Mouse (Mus musculus): Measurements from ENCODE around the gene Slco1a5.
"Not testable (repeated sequence)": the region's sequence is repeated elsewhere in the genome, so short reads cannot be mapped to it uniquely, and the experiment has no call there.

Gene Slco1a5

DNA sequence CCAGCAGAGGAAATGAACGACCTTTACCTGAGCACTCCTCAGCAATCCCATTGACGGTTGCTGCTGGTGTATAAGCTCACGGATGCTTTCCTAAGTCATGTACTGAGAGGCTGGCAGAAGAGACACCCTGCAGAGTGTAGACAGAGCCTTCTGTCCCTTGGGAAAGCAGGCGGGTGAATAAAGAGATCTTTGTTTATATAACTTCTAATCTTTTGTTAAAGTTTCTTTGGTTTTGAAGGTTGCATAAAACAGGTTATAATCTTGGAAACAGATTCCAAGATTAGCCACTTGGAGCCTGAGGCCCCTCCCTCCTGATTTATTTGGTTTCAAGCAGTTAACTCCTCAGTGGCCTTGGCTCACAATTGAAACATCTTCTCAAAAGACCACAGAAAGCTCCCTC, at the start of gene Slco1a5:
Gene Slco1a5, minus strand, starts transcription at position 101 of the 400 bp plus-strand sequence.
- no peak for DNase-seq

DNA sequence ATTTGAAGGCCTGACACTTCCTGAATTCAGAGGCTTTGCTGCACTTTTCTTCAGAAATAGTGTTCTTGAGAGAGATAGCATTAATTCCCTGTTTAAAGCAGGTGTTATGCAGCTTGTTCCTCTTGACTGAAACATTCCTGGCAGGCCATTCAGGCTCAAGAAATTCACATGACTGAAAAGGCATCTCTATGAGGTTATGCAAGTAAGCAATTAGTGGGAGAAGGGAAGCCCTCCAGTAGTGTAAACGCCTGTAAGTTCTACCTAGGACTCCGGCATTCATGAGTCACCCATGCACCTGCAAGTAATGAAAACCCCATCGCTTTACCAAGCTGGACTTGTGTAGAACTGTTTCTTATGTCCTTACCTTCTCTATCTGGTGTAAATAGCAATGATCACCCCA, 46.8 kb upstream of the Slco1a5 start:
- peak; percentile 12 for DNase-seq

DNA sequence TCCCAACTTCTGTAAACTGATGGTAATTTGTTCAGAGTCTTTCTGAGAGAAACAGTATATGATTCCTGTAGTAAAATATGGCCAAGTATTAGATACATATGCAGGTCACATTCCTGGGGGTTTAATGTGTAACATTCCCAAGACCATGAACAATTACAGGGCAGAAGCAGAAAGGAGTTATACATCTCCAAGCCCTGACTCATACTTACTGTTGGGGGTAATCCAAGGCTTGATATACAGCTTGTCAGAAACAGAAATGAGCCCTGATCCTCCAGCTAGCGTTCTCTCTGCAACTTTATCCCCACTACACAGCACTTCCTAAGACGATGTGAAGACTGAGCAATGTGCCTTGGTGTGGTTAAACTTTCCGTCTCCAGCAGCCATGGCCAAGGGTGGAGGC, 44.8 kb upstream of the Slco1a5 start:
- DNase-seq: no peak

DNA sequence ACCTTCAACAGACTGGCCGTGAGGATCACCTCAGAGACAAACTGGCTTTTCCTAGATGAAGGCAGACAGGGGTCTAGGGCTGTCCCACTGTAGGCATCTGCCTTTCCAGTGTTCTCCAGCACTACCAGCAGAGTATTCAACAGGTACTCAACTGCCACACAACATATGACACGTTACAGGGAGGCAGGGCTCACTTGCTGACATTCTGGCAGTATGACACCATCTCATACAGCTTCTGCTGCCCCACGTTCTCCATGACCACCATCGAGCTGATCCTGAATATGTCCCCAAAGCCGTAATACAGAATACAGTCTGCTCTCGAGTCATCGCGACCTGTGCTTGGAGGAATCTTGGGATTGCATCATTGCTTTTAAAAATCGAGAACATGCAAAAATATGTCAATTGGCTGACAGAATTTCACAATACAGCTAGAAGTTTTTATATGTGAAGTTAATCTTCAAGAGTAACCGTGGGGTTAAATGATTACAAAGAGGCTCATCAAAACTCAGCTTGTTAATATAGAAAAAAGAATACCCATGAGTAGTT, 43.8 kb upstream of the Slco1a5 start:
- no peak for DNase-seq

DNA sequence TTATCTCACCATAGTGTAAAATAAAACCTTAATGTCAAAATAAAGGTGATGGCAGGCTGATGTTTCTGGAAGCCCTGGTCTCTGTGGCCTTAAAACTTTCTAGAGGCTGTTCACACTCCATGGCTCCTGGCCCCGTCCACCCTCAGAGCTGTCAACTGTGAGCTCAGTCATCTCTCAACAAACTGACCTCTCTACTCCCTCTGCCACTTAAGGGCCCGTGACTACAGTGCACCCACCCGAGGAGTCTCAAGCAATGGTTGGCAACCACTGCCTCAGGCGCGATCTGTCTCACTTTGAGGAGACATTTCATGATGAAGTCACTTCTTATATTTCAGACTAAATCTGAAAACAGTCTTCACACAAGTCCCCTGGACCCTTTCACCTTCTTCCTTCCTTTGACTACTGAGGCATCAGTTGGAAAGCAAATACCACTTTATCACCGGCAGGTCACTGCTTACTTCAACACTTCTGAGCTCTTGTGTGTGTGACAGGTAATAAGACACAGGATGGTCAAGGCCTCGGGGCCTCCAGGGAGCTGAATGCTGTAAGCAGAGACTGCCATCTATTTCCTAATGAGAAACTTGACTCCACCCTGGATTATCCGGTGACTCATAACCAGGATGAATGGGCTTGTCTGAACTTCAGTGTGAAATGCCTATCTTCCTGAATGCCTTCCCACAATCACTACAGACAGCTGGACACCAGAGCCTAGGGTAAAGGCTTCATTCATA, 43.1 kb upstream of the Slco1a5 start:
- DNase-seq: no peak

DNA sequence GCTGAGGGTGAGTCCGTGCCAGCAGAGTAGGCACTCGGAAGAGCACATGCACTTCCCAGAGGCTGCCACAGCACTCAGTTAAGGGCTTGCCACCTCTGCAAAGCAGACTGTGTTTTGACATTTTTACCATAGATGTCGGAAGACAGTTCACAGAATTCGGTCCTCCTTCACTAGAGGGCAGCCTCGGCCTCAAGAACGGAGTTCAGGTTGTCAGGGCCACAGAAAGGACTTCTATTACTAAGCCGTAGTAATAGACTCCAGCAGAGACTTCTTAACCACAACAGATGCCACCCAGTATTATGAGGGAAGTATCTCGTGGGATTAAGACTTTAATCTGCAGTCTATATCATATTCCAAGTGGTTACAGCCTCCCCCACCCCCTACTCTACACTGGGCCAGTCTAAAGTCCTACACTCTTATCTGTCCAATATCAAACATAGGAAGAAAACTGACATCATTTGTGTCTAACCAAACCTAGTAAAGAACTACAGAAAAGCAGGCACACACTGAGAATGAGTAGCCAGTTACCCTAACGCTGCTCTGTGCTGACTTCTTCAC, 40.3 kb upstream of the Slco1a5 start:
- peak; percentile 17 for DNase-seq

DNA sequence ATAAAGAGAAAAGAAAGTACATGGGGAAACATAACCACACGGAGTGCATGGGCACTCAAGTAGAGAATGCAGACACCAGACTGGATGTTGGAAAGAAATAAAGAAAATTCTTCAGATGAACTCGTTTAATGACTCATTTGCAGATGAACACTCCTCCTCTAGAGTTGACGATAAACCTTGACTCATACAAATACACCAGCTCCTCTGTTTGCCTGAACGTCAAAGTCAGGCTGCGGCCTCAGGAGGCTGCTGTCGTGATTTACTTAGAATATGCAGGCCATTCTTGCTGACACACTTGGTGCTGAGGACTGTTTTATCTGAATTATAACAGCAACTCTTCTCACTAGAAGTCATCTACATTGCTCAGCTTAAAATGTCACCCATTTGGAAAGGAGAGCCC, 39.3 kb upstream of the Slco1a5 start:
- no peak for DNase-seq

DNA sequence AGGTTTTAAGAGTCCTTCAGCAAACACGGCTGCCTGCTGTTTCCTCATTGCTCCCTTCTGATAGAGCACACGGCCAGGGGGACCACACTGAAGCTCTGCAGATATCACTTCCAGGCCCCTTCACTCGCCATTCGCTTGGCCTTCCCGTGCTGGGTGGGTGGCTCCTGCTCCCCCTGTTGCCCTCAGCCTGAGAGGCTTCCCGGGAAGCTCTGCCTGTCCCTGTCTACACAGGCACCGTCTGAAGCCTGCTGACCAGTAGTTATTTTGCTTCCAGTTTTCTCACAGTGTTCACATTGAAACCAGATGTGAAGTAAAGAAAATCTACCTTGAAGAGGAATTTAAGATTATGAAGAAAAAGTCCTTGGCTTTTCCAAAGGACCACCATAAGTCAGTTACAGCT, 34.3 kb upstream of the Slco1a5 start:
- DNase-seq: no peak

DNA sequence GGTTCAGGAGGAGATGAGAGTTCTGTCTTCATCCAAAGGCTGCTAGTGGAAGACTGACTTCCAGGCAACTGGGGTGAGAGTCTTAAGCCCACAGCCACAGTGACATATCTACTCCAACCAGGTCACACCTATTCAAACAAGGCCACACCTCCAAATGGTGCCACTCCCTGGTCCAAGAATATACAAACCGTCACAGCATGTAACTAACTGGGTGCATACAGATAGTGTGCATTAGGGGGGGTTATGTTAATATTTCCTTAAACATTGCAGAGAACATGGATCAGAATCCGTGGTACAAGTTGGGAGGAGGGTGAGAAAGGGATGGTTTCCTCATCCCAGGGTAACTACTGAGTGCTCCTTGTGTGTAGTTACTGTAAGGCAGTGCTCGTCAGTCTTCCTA, 29.3 kb upstream of the Slco1a5 start:
- not testable (repeated sequence) for DNase-seq

DNA sequence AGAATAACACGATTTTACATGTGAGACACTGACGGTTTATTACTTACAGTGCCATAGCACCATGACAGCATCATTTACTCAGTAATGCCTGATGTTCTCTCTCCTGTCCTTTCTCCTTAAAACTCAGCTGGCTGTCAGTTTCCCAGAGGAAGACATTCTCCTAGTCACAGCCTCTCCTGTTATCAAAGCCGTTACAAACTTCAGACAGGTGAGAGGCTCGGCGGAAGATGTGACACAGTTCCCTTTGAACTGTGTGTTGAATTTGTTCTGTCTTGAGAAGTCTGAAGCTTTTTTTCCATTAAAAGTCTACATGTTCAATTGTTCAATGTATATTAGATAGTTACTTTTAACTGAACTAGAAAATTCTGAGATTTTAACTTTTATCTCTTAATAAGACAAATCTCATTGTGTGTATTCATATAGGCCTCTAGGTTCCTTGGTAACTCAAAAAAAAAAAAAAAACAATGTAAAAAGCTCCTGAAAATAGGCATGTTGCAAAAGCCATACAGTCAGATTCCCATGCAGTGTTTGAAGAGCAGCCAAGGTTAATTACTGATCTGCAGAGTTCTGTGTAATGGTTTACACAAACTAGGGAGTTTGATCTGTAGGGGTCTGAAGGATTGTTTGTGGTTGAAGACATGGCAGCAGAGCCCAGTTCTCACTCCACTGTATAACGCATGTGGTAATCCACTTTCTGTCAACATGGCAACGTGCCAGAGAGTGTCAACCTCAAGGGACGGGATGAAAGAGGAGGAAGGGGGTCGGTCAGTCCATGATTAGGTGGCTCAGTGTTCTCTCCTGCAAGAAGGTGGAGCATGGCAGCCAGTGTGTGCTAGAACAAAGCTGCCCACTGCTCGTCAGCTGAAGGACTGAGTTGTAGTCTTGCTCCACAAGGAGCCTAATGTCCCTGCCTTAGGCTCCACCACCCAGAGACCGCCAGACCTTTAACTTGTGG, 24.9 kb upstream of the Slco1a5 start:
- DNase-seq: no peak

DNA sequence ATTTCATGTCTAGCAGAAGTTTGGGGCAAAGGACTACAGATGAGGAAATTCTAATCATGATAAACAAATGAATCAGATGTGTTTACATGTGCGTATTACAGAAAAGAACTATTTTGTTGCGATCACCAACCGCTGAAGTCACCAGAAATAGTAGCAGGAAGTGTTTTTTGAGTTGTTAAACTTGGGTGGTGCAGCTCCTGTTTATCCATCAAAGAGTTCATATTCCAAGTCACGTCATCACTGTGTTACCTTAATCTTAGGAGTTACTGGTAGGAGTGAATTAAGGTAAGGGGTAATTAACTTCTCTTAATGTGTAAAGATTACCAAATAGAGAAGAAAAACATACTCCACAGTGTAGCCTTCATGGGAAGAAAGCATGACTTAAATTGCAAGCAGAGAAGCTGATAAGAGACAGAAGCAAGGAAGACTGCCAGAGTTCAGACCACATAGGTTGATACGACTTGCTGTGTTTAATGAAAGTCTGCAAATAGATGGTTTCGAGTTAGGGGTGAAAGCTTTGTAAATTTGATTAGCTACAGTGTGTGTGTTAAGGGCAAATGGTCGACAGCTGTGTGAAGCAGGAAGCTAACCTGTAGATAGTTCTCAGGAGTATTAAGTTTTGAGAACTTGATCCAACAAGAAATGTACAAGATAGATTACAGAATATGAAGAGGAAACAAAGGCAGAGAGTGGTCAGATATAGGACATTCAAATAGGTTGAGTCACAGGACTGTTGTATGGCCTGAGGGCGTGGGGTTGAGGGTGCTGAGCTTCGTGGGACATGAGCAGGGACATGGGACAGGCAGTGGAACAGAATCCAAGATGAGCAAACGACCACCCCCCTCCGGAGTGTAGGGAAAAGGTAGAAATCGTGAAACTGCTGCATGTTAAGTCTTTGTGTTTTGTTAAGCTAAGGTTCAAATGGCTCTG, 23.7 kb upstream of the Slco1a5 start:
- DNase-seq: no peak

DNA sequence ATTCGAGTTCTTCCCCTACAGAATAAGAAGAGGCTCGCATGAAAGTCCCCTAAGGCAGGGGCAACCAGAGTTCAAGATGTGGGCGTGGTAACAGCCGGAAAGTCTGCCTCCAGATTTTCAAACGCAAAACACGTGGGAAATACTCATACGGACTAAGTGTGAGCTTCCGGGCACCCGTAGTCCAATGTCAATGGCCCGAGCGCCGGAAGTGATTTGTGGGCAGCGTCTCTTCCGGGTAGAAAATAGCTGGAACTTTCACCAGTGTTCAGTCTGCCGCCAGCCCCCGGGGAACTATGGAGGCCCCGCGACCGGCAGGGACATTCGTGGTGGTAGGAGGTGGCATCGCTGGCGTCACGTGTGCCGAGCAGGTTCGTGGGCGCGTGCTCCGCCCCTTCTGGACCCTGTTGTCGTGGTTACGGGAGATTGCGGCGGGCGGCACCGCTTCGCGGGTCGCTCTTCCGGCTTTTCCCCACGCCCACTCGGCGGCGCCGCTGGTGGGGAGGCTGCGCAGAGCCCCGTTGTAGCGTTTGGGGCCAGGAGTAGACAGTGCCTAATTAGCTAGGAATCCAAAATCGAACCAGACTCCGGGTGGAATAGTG, 22.8 kb upstream of the Slco1a5 start, which contains the start of gene Pyroxd1:
Gene Pyroxd1, plus strand, starts transcription at position 215 of the 599 bp plus-strand sequence.
- DNase-seq: peak; percentile 79

DNA sequence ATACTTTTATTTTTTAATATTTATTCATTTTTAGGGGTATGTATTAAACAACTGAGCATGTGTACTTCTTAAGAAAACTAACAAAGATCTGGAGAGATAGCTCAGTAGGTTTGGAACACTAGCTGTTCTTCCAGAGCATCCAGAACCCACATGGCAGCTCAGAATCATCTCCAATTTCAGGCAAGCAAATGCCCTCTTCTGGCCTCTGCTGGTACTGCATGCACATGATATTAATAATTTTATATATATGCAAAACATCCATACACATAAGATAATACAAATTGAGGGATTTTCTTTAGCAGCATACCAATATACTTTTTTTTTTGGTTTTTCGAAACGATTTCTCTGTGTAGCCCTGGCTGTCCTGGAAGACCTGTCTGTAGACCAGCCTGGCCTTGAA, 20.8 kb upstream of the Slco1a5 start:
- DNase-seq: peak; percentile 57

DNA sequence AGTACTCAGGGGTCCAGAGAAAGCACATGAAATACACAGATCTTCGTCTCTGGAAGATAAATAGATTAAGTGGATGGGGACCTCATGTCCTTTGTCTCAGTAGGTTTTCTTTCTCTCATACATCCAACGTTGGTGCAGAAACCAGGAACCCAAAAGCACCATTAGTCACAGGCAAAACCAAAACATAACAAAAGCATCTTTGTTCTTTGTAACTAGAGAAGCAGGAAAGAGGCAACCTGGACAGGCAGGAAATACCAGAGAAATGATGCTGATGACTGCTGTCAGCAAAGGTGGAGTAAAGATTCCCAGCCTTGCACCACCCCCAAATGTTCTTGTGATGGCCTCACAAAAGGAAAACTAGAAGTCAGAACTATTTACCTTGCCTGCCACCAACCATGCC, 16.8 kb upstream of the Slco1a5 start:
- DNase-seq: no peak

DNA sequence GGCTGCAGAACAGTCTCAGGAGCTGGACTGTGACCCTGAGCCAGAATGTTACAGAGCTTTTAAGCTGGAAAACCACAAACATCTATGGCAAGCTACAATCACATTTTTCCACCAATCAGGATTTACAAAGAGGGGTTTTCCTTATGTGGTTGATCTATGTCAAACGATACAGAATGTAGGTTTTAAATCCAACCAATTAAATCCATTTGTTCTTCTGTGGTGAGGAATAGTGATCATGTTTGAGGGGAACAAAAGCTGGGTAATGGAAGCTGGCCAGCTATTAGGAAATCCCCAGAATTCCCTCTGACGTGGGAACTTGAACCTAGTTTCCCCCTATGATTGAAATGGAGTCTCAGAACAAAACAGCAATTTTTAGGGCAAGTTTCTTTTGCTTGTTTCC, 16.2 kb upstream of the Slco1a5 start:
- DNase-seq: no peak

DNA sequence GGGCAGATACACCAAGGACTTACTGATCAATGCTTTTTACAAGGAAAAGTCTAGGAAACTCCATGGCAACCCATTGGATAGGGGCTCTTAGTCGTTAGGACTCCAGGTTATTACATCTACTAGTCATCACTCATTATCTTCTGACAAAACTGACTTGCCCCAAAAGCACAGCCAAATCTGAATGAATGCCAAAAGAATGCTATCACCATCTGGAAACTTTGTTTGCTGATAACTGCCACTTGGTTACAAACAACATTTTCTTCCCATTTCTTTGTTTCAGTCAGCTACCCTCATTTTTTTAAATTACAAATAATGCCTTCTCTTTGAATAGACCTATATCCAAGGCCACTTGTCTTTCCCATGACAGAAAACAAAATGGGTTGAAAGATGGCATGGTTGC, 6.4 kb upstream of the Slco1a5 start:
- DNase-seq: no peak

DNA sequence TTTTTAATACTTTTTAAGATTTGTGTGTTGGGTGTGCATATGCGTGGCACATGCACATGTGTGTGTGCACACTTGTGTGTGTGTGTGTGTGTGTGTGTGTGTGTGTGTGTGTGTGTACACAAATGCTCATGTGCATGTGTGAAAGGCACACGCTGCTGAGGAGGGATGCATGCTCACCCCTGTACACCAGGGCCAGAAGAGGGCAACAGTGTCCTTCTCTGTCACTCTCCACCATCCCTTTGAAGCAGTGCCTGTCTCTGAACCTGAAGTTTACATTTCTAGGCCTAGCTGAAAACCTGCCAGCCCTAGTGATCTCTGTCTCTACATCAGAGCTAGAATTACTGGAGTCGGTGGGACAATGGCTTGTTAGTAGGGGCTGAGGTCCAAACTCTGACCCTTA, 3.8 kb upstream of the Slco1a5 start:
- no peak for DNase-seq

DNA sequence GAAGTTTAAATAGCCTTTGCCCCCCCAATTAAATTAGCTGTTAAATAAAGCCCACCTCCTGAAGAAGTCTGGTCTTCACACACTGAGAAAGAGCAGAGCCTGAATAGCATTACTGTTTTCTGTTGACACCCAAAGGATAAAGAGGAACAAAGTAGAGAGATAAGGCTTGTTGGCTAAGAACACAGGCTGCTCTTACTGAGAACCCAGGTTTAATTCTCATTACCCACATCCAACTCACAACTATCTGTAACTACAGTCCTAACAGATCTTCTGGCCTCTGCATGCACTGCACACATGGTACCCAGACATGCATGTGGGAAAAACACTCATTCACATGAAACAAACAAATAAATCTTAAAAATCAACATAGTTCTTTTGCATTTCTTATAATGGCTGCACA, 5.7 kb downstream of the Slco1a5 start:
- no peak for DNase-seq

DNA sequence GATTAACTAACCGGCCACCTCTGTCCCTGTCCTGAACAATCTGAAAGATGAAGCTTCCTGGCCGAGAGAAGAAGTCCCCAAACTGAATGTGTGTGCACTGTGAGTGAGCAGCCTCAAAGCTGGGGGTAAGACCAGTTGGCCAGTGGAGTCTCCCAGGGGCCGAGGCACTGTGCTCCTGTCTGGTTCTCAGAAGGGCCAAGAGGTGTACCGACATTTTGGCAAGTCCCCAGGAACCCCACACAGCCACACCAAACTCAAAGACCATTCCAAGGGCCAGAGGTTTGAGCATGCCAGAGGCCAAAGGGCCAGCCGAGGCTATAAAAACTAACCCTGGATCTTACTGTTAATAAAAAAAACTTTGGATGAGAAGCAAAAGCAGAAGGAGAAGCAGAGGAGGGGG, 8.5 kb downstream of the Slco1a5 start:
- DNase-seq: no peak

DNA sequence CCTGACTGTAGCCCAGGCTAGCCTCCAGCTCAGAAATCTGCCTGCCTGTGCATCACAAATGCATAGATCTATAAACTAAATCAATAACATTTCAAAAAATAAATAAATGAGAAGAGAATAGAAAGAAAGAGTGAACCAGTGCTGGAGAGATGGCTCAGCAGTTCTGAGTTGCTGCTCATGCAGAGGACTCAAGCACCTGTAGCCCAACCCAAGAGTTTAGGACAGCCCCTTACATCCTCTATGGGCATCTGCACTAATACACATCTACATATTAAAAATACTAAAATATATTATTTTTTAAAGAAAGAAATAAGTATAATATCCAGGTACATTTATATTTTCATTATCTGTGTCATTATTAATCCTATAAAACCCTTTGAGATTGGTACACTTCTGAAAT, 17.7 kb downstream of the Slco1a5 start:
- no peak for DNase-seq

DNA sequence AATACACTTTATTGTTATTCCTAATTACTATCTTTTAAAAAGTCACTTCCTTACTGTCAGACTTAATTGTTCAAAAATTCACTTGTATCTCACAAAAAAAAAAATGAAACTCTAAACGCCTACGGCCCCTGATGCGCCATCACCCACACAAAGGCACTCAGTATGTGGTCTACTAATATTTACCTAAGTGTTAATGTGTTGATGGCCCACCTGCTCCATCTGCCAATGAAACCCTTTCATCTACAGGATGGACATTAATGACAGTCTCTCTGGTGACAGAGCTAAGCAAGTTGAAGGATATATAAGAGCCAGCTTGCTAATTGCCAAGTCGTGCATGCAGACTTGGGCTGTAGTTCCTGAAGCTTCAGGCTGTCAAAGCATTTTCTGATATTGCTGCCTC, 24.7 kb downstream of the Slco1a5 start, which contains the start of gene Iapp:
Gene Iapp, plus strand, starts transcription at position 326 of the 400 bp plus-strand sequence.
- DNase-seq: no peak
